Mouse (Mus musculus) regulatory T cell (primary cell): ENCODE data around the gene Ccdc38.

Experiments
- in situ Hi-C: fragments of 300-600 bp; cut with MboI, MseI; formaldehyde crosslinking; loops from one replicate; pipeline ENCODE4 v1.15.1; 2025; ENCODE audit warnings: high pct_unique_total_duplicates

Gene Ccdc38

GRCm38 (mm10) chr10:93609236-93609635, 68.8 kb downstream of the Ccdc38 start:
- in situ Hi-C loops, result no loop called here

- in situ Hi-C loops, result no loop called here
Measured at GRCm38 (mm10) chr10:93610896-93611295, 70.5 kb downstream of the Ccdc38 start.

- in situ Hi-C loops, result no loop called here
Measured at GRCm38 (mm10) chr10:93611419-93612007, 71.1 kb downstream of the Ccdc38 start.

- in situ Hi-C loops, result no loop called here
Measured at GRCm38 (mm10) chr10:93614850-93615249, 74.4 kb downstream of the Ccdc38 start.

GRCm38 (mm10) chr10:93620438-93621179, 80.2 kb downstream of the Ccdc38 start:
- in situ Hi-C loops, result no loop called here

- in situ Hi-C loops, result no loop called here
Measured at GRCm38 (mm10) chr10:93623725-93624124, 83.3 kb downstream of the Ccdc38 start.

- in situ Hi-C loops, result no loop called here
Measured at GRCm38 (mm10) chr10:93624151-93624550, 83.7 kb downstream of the Ccdc38 start.

GRCm38 (mm10) chr10:93630310-93630709, 89.9 kb downstream of the Ccdc38 start:
- in situ Hi-C loops, result no loop called here

GRCm38 (mm10) chr10:93632086-93632485, 91.7 kb downstream of the Ccdc38 start:
- in situ Hi-C loops, result no loop called here

- in situ Hi-C loops, result no loop called here
Measured at GRCm38 (mm10) chr10:93633563-93633962, 93.1 kb downstream of the Ccdc38 start.
